Mouse (Mus musculus) CH12.LX (cell line): ENCODE results near the gene Srcap.

Source experiments
- CHD1 ChIP-seq: IDR thresholded peaks from 2 replicates; pipeline ENCODE4 v1.6.1; 2012; ENCODE audit warnings: low read depth, low read length, improper control_type of control experiment, inconsistent platforms
- CTCF ChIP-seq, 2 experiments: IDR thresholded peaks in 1 of 2; conservative IDR thresholded peaks in 1 of 2; 2 replicates each; pipeline ENCODE4 v1.5.1; 2011 to 2012; ENCODE audit warnings: low read depth in 2 of 2, low read length in 2 of 2, improper control_type of control experiment in 1 of 2, inconsistent platforms in 1 of 2, mild to moderate bottlenecking in 1 of 2, moderate library complexity in 1 of 2
- ETS1 ChIP-seq: conservative IDR thresholded peaks from 2 replicates; pipeline ENCODE4 v1.6.1; 2012; ENCODE audit warnings: low read depth, mild to moderate bottlenecking, inconsistent platforms, low read length, improper control_type of control experiment, moderate library complexity
- IRF4 ChIP-seq: IDR thresholded peaks from 2 replicates; pipeline ENCODE4 v1.6.1; 2014; ENCODE audit warnings: low read depth, mild to moderate bottlenecking, inconsistent platforms, low read length, improper control_type of control experiment
- JUN ChIP-seq: IDR thresholded peaks from 2 replicates; pipeline ENCODE4 v1.6.1; 2011; ENCODE audit warnings: low read depth, mild to moderate bottlenecking, low read length, improper control_type of control experiment, moderate library complexity; ENCODE audit not compliant: insufficient read depth
- MAFK ChIP-seq: IDR thresholded peaks from 2 replicates; pipeline ENCODE4 v1.6.1; 2011; ENCODE audit warnings: low read length, improper control_type of control experiment; ENCODE audit not compliant: insufficient replicate concordance
- NRF1 ChIP-seq: IDR thresholded peaks from 2 replicates; pipeline ENCODE4 v1.6.1; 2014; ENCODE audit warnings: low read depth, mild to moderate bottlenecking, inconsistent platforms, low read length, improper control_type of control experiment, moderate library complexity
- ZKSCAN1 ChIP-seq: IDR thresholded peaks from 2 replicates; pipeline ENCODE4 v1.6.1; 2012; ENCODE audit warnings: low read depth, inconsistent platforms, low read length, improper control_type of control experiment, borderline replicate concordance

- TF ChIP-seq IRF4 = peak; percentile 62; the same call in 1 of the 2 replicates
- no peak for TF ChIP-seq CTCF (conservative IDR thresholded peaks at IDR 0.05 in 1 of 2, IDR thresholded peaks at IDR 0.05 in 1 of 2; ENCODE audit: low read depth in 2 of 2, low read length in 2 of 2)
- TF ChIP-seq NRF1 = peak; percentile 46; the same call in 1 of the 2 replicates
- TF ChIP-seq JUN = no peak
- TF ChIP-seq ZKSCAN1 = no peak
- TF ChIP-seq ETS1 = no peak; the same call in 1 of the 2 replicates
- no peak for TF ChIP-seq CHD1
- TF ChIP-seq MAFK = no peak
Observed at GRCm38 (mm10) chr7:127572895-127573471, 61.2 kb downstream of the Srcap start, which contains the start of gene Phkg2.
